Mouse (Mus musculus) stomach, postnatal 0 days (tissue): ENCODE measurements around the gene Colq. TPM values are rescaled to one million over a fixed set of nuclear protein-coding genes. Genes with fewer than 3 reads are reported as not detected.
A peak's percentile ranks its signal among the peaks of the same experiment; 100 is the strongest.

ENCODE experiments used
- ATAC-seq: fragments of 200-750 bp; cut with Nextera tagmentation; 2 replicates; pipeline ENCODE4 v1.8.0; 2017; ENCODE audit not compliant: low FRiP score, low TSS enrichment
- DNase-seq: peaks from one replicate; pipeline ENCODE4 v3.0.0-alpha.2; 2016; ENCODE audit warnings: low spot score
- H3K27ac ChIP-seq: fragments of 300-500 bp; sonication (generic); replicated peaks from 2 replicates; pipeline ENCODE4 v1.5.1; 2014; ENCODE audit warnings: mild to moderate bottlenecking, control low read depth
- H3K27me3 ChIP-seq: fragments of 300-500 bp; sonication (generic); 2 replicates; pipeline ENCODE4 v1.6.1; 2014; ENCODE audit warnings: low read length; ENCODE audit not compliant: control insufficient read depth, insufficient read depth
- H3K36me3 ChIP-seq: fragments of 300-500 bp; sonication (generic); 2 replicates; pipeline ENCODE4 v1.6.1; 2014; ENCODE audit warnings: low read length, mixed read lengths; ENCODE audit not compliant: control insufficient read depth, insufficient read depth
- H3K4me1 ChIP-seq: fragments of 300-500 bp; sonication (generic); replicated peaks from 2 replicates; pipeline ENCODE4 v1.6.1; 2014; ENCODE audit warnings: antibody characterized with exemption; ENCODE audit not compliant: control insufficient read depth, insufficient read depth
- H3K4me2 ChIP-seq: fragments of 300-500 bp; sonication (generic); replicated peaks from 2 replicates; pipeline ENCODE4 v1.6.1; 2014; ENCODE audit warnings: low read depth, mild to moderate bottlenecking, control low read depth, moderate library complexity
- H3K4me3 ChIP-seq: fragments of 300-500 bp; sonication (generic); 2 replicates; pipeline ENCODE4 v1.5.1; 2014; ENCODE audit warnings: low read depth, low read length, control low read depth
- H3K9ac ChIP-seq: fragments of 300-500 bp; sonication (generic); 2 replicates; pipeline ENCODE4 v1.6.1; 2014; ENCODE audit warnings: mild to moderate bottlenecking, low read length, control low read depth, mixed read lengths
- H3K9me3 ChIP-seq: fragments of 300-500 bp; sonication (generic); 2 replicates; pipeline ENCODE4 v1.6.1; 2016; ENCODE audit warnings: low read length; ENCODE audit not compliant: control insufficient read depth
- CTCF ChIP-seq: IDR thresholded peaks from 2 replicates; pipeline ENCODE4 v1.5.1; 2016; ENCODE audit warnings: antibody characterized with exemption, low read depth, mild to moderate bottlenecking, moderate library complexity
- EP300 ChIP-seq: optimal IDR thresholded peaks from 2 replicates; pipeline ENCODE3; 2016; ENCODE audit warnings: antibody characterized with exemption
- WGBS: fragments of 180-500 bp; shearing (Covaris S2); extraction: QIAGEN DNeasy Blood & Tissue Kit; methylation state at CpG from one replicate; pipeline ENCODE4 v1.1.7; 2014; 5-methylcytosine and 5-hydroxymethylcytosine counted together
- polyA plus RNA-seq: library from polyadenylated mRNA; unstranded; fragments of >200 nt; fragmentation: Nextera tagmentation; extraction: Ambion mirVana; gene quantifications from 2 replicates; pipeline ENCODE4 v1.2.1, GENCODE M21; 2015

Gene Colq
- polyA plus RNA-seq, 1 experiment from 2014 or later, result 0.91 TPM

- Histone ChIP-seq H3K9ac (no peak overlapping the region), H3K36me3 (no peaks in the 10 kb centered on the region), H3K4me3 (no peak overlapping the region), H3K9me3 (no peaks in the 10 kb centered on the region), H3K4me2 (no peak overlapping the region), H3K27me3 (no peaks in the 10 kb centered on the region), H3K27ac (no peak overlapping the region), H3K4me1 (no peaks in the 10 kb centered on the region)
- no peak for ATAC-seq
- TF ChIP-seq CTCF, result no peak
- no peak for TF ChIP-seq EP300
- no peak for DNase-seq
- WGBS, result 50% methylated on average over 14 of the region's 14 CpGs
Observed at GRCm38 (mm10) chr14:31555963-31556434, 35.1 kb downstream of the Colq start.

DNA sequence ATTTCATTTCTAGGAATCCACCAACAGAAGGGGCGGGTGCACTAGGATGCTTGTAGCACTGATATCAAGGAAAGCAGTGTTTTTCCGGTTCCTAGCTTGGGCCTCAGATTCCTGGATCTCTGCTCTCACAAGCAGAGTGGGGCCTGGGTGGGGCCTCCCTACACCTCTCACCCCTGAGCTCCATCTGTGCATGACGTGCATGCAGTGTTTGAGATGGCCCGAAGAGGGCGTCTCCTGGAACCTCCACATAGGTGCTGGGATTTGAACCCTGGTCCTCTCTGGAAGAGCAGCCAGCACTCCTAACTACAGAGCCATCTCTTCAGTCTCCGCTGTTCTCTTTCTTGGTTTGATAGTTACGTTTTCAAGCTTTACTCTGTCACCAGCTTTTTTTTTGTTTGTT lies 36.1 kb downstream of the Colq start:
- DNase-seq (no peak), ATAC-seq (0 out of 2 replicates have a peak, but pooled peaks have one; percentile 24)
- H3K36me3 ChIP-seq, result no peaks in the 10 kb centered on the region
- no peaks in the 10 kb centered on the region for H3K9me3 ChIP-seq
- no peak overlapping the region for H3K9ac ChIP-seq
- no peak overlapping the region for H3K27ac ChIP-seq
- TF ChIP-seq EP300 (no peak), CTCF (no peak)
- no peaks in the 10 kb centered on the region for H3K27me3 ChIP-seq
- no peak overlapping the region for H3K4me2 ChIP-seq
- H3K4me3 ChIP-seq, result no peak overlapping the region
- H3K4me1 ChIP-seq, result no peaks in the 10 kb centered on the region
- WGBS, result 90% methylated on average over 7 of the region's 7 CpGs

DNA sequence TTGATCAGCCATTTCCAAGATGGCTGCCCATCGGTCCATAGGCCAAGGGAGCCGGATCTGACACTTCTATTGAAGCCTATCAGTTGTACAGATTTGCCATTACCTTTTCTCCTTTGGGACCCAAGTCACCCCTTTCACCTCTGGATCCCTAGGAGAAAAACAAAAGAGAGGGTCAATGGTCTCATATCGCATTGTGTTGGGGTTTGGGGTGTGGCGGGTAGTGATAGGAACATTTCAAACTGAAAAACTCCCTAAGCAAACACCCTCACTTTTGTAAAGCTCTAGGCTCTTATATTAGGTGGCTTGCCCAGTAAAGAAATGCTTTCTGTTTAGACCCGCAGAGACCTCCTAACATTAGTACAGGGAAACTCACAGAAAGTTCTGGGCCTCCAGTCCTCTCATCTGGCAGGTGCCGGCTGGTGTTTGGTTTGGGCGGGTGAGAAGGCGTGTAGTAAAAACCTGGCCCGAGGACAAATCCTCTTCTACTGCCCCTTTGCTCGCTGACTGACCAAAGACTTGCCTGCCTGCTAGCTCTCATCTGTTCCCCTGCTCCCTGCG lies 47.2 kb downstream of the Colq start:
- Histone ChIP-seq H3K4me3 (no peak overlapping the region), H3K27ac (peak overlapping the region; percentile 75), H3K9me3 (no peaks in the 10 kb centered on the region), H3K27me3 (no peaks in the 10 kb centered on the region), H3K4me2 (no peak overlapping the region; the same call in 1 of the 2 replicates), H3K36me3 (no peaks in the 10 kb centered on the region), H3K4me1 (no peaks in the 10 kb centered on the region), H3K9ac (peak overlapping the region; percentile 31; the same call in 1 of the 2 replicates)
- TF ChIP-seq CTCF, result no peak
- peak; percentile 87 for ATAC-seq
- 45% methylated on average over 11 of the region's 11 CpGs for WGBS
- peak; percentile 61 for DNase-seq

- WGBS, result 66% methylated on average over 6 of the region's 6 CpGs
- Histone ChIP-seq H3K9ac (no peak overlapping the region), H3K9me3 (no peaks in the 10 kb centered on the region), H3K36me3 (no peaks in the 10 kb centered on the region), H3K4me3 (no peak overlapping the region), H3K27ac (no peak overlapping the region), H3K27me3 (no peaks in the 10 kb centered on the region), H3K4me2 (no peak overlapping the region), H3K4me1 (no peaks in the 10 kb centered on the region)
- no peak for ATAC-seq
- DNase-seq, result no peak
- TF ChIP-seq CTCF, result no peak
- no peak for TF ChIP-seq EP300
Observed at GRCm38 (mm10) chr14:31537298-31537697, 53.8 kb downstream of the Colq start.

- Histone ChIP-seq H3K27me3 (no peaks in the 10 kb centered on the region), H3K36me3 (no peaks in the 10 kb centered on the region), H3K4me3 (no peak overlapping the region), H3K27ac (no peak overlapping the region), H3K9me3 (no peaks in the 10 kb centered on the region), H3K9ac (no peak overlapping the region), H3K4me1 (no peaks in the 10 kb centered on the region), H3K4me2 (no peak overlapping the region)
- TF ChIP-seq EP300 (no peak), CTCF (no peak)
- DNase-seq (no peak), ATAC-seq (no peak)
- whole genome bisulfite sequencing, result 55% methylated on average over 3 of the region's 3 CpGs
Observed at GRCm38 (mm10) chr14:31532656-31533055, 58.5 kb downstream of the Colq start.

- 56% methylated on average over 12 of the region's 12 CpGs for WGBS
- DNase-seq, result no peak
- no peak for ATAC-seq
Observed at GRCm38 (mm10) chr14:31531506-31532148, 59.5 kb downstream of the Colq start.

More at GRCm38 (mm10) chr14:31531506-31532148, 59.5 kb downstream of the Colq start:
- no peak overlapping the region for H3K27ac ChIP-seq
- no peak overlapping the region for H3K4me3 ChIP-seq
- H3K9ac ChIP-seq, result no peak overlapping the region
- no peaks in the 10 kb centered on the region for H3K27me3 ChIP-seq
- no peaks in the 10 kb centered on the region for H3K9me3 ChIP-seq
- TF ChIP-seq EP300 (no peak), CTCF (no peak)
- H3K4me2 ChIP-seq, result no peak overlapping the region
- H3K36me3 ChIP-seq, result no peaks in the 10 kb centered on the region
- no peaks in the 10 kb centered on the region for H3K4me1 ChIP-seq
